Mouse (Mus musculus) limb, embryonic 10.5 days (tissue): ENCODE results near the gene Phf11d. TPM values are rescaled to one million over a fixed set of nuclear protein-coding genes. Genes with fewer than 3 reads are reported as not detected.
"Not testable (repeated sequence)": the region's sequence is repeated elsewhere in the genome, so short reads cannot be mapped to it uniquely, and the experiment has no call there.

Experiments
- DNase-seq: peaks from one replicate; pipeline ENCODE4 v3.0.0-alpha.2; 2017; ENCODE audit warnings: low spot score
- H3K27ac ChIP-seq: fragments of 300-500 bp; sonication (generic); 2 replicates; pipeline ENCODE4 v1.5.1; 2016; ENCODE audit warnings: mild to moderate bottlenecking
- H3K27me3 ChIP-seq: fragments of 300-500 bp; sonication (generic); 2 replicates; pipeline ENCODE4 v1.6.1; 2016; ENCODE audit warnings: low read depth, mild to moderate bottlenecking; ENCODE audit not compliant: poor library complexity, severe bottlenecking
- H3K36me3 ChIP-seq: fragments of 300-500 bp; sonication (generic); 2 replicates; pipeline ENCODE4 v1.6.1; 2016; ENCODE audit warnings: mild to moderate bottlenecking, moderate library complexity
- H3K4me1 ChIP-seq: fragments of 300-500 bp; sonication (generic); 2 replicates; pipeline ENCODE4 v1.6.1; 2016
- H3K4me3 ChIP-seq: fragments of 300-500 bp; sonication (generic); 2 replicates; pipeline ENCODE4 v1.5.1; 2016; ENCODE audit warnings: mild to moderate bottlenecking, moderate library complexity
- H3K9me3 ChIP-seq: fragments of 300-500 bp; sonication (generic); replicated peaks from 2 replicates; pipeline ENCODE4 v1.6.1; 2016; ENCODE audit warnings: mild to moderate bottlenecking
- WGBS: fragments of 180-500 bp; shearing (Covaris S2); methylation state at CpG from one replicate; pipeline ENCODE4 v1.1.7; 2016; 5-methylcytosine and 5-hydroxymethylcytosine counted together
- polyA plus RNA-seq: library from polyadenylated mRNA; unstranded; fragments of >200 nt; fragmentation: Nextera tagmentation; extraction: Ambion mirVana; gene quantifications from 2 replicates; pipeline ENCODE4 v1.2.1, GENCODE M21; 2016

Gene Phf11d
- polyA plus RNA-seq, 1 experiment from 2014 or later = 0.29 TPM

GRCm38 (mm10) chr14:59319036-59319435, 46.2 kb downstream of the Phf11d start:
- not testable (repeated sequence) for H3K36me3 ChIP-seq, H3K27me3 ChIP-seq, H3K4me1 ChIP-seq, H3K4me3 ChIP-seq, H3K27ac ChIP-seq, H3K9me3 ChIP-seq, DNase-seq
- 91% methylated on average over 3 of the region's 3 CpGs for WGBS

Other genes starting within 250 kb of the Phf11d start
- not detected in 2 replicates for gene 1700129C05Rik, start 222.6 kb downstream of the Phf11d start, polyA plus RNA-seq
- not detected in 2 replicates for gene Gm5142, start 186.7 kb downstream of the Phf11d start, polyA plus RNA-seq
- 117 and 127 TPM in 2 replicates for gene Rcbtb1, start 164.3 kb downstream of the Phf11d start, polyA plus RNA-seq
- gene Gm6904, start 105.3 kb downstream of the Phf11d start, polyA plus RNA-seq = not detected in 2 replicates
- not detected in 2 replicates for gene Phf11a, start 67.9 kb downstream of the Phf11d start, polyA plus RNA-seq
- 0.13 TPM in 1 of 2 replicates, not detected in the other for gene Phf11b, start 24.1 kb downstream of the Phf11d start, polyA plus RNA-seq
- gene Phf11c, start 29.9 kb upstream of the Phf11d start, polyA plus RNA-seq = 0.66 and 0.73 TPM in 2 replicates
- gene Setdb2, start 75.4 kb upstream of the Phf11d start, polyA plus RNA-seq = 10.4 and 13.1 TPM in 2 replicates
- gene Cab39l, start 75.5 kb upstream of the Phf11d start, polyA plus RNA-seq = 44.4 and 44.6 TPM in 2 replicates
- 27.3 and 29.2 TPM in 2 replicates for gene Cdadc1, start 232.5 kb upstream of the Phf11d start, polyA plus RNA-seq